Mouse (Mus musculus): ENCODE results near the gene 4930474N05Rik.

- no peak for TF ChIP-seq CTCF (IDR thresholded peaks at IDR 0.05; ENCODE audit: low read depth)
- TF ChIP-seq EP300 (IDR thresholded peaks at IDR 0.05; ENCODE audit: low read depth): no peak
Observed at GRCm38 (mm10) chr14:36099647-36100046, 4.9 kb downstream of the 4930474N05Rik start.
